Mouse (Mus musculus): ENCODE data around the gene Ip6k2. TPM values are rescaled to one million over a fixed set of nuclear protein-coding genes. Genes with fewer than 3 reads are reported as not detected.
A peak's percentile ranks its signal among the peaks of the same experiment; 100 is the strongest.

Gene Ip6k2
- polyA plus RNA-seq, 1 experiment from 2014 or later: 28.6 TPM

DNA sequence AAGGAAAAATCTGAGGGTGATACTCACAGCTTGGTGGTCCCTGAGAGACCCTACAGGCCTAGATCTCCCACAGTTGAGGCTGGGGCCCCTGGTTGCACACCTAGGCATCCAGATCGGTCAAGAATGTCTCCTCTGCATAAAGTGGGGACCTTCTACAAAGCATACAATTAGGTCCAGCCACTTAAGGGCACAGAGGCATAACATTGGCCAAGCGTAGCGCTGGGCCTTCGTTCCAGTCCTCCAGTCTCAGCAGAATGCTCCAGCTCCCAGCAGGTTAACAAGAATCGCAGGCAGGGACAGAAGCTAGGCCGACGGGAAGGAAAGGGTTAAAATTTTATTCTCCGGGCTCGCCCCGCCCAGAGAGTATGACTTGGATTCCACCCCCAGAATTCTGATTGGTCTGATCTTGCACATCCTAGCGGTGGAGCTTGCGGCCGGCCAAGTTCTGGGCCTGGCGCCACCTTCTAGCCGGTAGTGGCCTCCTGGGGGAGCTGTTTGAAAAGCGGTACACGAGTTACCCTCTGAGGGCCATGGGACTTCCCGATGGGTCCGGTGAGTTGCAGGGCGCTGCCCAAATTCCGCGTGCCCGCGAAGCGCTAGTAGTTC lies 70.1 kb downstream of the Ip6k2 start:
- 5% methylated on average over 25 of the region's 25 CpGs for WGBS (ENCODE audit: missing documents)
- H3K36me3 ChIP-seq (ENCODE audit: inconsistent target): peaks cover 22% of the 10 kb centered on the region
- H3K79me2 ChIP-seq (ENCODE audit: inconsistent target): no peaks in the 10 kb centered on the region
- H3K4me3 ChIP-seq (ENCODE audit: inconsistent target): peak overlapping the region; percentile 84
- peak overlapping the region; percentile 93 for H3K27ac ChIP-seq

DNA sequence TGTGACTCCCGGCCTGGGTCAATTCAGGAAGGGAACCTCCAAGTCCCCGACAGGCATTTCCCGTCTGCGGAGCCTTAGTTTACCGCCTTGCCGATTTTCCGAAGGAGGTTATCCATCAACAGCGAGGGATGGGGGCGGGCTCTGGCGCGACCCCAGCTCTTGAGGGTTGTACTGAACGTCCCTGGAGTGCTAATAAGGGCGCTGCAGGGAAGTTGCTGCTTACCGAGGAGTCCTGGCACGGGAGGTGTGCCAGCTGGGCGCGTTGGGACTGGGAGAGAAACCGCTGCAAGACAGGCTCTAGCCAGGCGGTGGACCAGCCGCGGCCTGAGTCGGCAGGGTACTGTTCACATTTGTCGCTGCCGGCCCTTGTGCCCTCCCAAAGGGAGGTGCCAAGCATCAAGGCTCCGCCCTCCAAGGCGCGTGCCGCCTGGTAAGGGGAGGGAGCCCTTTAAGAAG lies 70.7 kb downstream of the Ip6k2 start:
- H3K79me2 ChIP-seq (ENCODE audit: inconsistent target): no peaks in the 10 kb centered on the region
- H3K27ac ChIP-seq: peak overlapping the region; percentile 93
- H3K36me3 ChIP-seq (ENCODE audit: inconsistent target): peaks cover 25% of the 10 kb centered on the region
- H3K4me3 ChIP-seq (ENCODE audit: inconsistent target): peak overlapping the region; percentile 84
- WGBS (ENCODE audit: missing documents): under 1% methylated on average over 28 of the region's 28 CpGs

DNA sequence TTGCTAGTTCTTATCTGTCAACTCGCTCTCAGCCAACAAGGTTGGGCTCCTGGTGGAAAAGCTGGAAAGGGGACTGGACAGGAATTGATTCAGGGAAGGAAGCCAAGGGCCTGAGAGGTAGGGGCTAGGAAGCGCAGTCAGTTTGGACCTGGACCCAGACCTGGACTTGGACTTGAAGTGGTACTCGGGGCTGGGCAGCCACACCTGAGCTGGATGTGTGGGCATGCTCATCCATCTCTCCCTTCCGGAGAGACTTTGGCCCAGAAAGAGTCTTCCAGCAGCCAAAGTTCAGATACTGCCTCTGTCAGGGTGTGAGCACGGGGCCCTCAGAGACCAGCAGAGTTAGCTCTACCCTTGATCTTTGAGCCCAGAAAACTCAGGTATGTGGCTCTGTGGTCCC lies 71.7 kb downstream of the Ip6k2 start:
- H3K27ac ChIP-seq: no peak overlapping the region
- H3K79me2 ChIP-seq (ENCODE audit: inconsistent target): no peaks in the 10 kb centered on the region
- WGBS (ENCODE audit: missing documents): 99% methylated on average over 5 of the region's 5 CpGs
- peaks cover 28% of the 10 kb centered on the region for H3K36me3 ChIP-seq (ENCODE audit: inconsistent target)
- no peak overlapping the region for H3K4me3 ChIP-seq (ENCODE audit: inconsistent target)

Other genes starting within 250 kb of the Ip6k2 start
- gene Impdh2, start 223.5 kb upstream of the Ip6k2 start, polyA plus RNA-seq (2018): 36.0 to 103 TPM (median 41.0 TPM) in 3 replicates
- 9.6 to 20.2 TPM (median 16.5 TPM) in 3 replicates for gene Ndufaf3, start 216.4 kb upstream of the Ip6k2 start, polyA plus RNA-seq (2018)
- 17.5 to 30.5 TPM (median 20.5 TPM) in 3 replicates for gene Dalrd3, start 213.9 kb upstream of the Ip6k2 start, polyA plus RNA-seq (2018)
- gene Wdr6, start 205.1 kb upstream of the Ip6k2 start, polyA plus RNA-seq (2018): 3.1 to 7.5 TPM (median 7.5 TPM) in 3 replicates
- 0.16 to 0.70 TPM (median 0.33 TPM) in 3 replicates for gene P4htm, start 186.1 kb upstream of the Ip6k2 start, polyA plus RNA-seq (2018)
- 22.7 to 40.8 TPM (median 29.9 TPM) in 3 replicates for gene Arih2, start 134.4 kb upstream of the Ip6k2 start, polyA plus RNA-seq (2018)
- 28.0 to 35.2 TPM (median 33.4 TPM) in 3 replicates for gene Slc25a20, start 121.7 kb upstream of the Ip6k2 start, polyA plus RNA-seq (2018)
- gene Prkar2a, start 94.5 kb upstream of the Ip6k2 start, polyA plus RNA-seq (2018): 20.7 to 69.9 TPM (median 46.8 TPM) in 3 replicates
- 10.6 to 19.3 TPM (median 11.4 TPM) in 3 replicates for gene Nckipsd, start 24.6 kb downstream of the Ip6k2 start, polyA plus RNA-seq (2018)
- 0.53 to 1.2 TPM (median 0.95 TPM) in 3 replicates for gene Celsr3, start 42.5 kb downstream of the Ip6k2 start, polyA plus RNA-seq (2018)
- gene Slc26a6, start 69.5 kb downstream of the Ip6k2 start, polyA plus RNA-seq (2018): 5.2 to 17.9 TPM (median 8.1 TPM) in 3 replicates
- not detected in 3 replicates for gene Tmem89, start 130.8 kb downstream of the Ip6k2 start, polyA plus RNA-seq (2018)
- gene Uqcrc1, start 152.8 kb downstream of the Ip6k2 start, polyA plus RNA-seq (2018): 93.6 to 149 TPM (median 105 TPM) in 3 replicates
- 0.11 to 0.42 TPM (median 0.14 TPM) in 3 replicates for gene Col7a1, start 169.8 kb downstream of the Ip6k2 start, polyA plus RNA-seq (2018)
- gene Ucn2, start 202.2 kb downstream of the Ip6k2 start, polyA plus RNA-seq (2018): not detected in 3 replicates
- 23.2 to 27.5 TPM (median 24.0 TPM) in 3 replicates for gene Pfkfb4, start 208.0 kb downstream of the Ip6k2 start, polyA plus RNA-seq (2018)